Mouse (Mus musculus) midbrain, postnatal 0 days (tissue): ENCODE results near the gene Dusp1. TPM values are rescaled to one million over a fixed set of nuclear protein-coding genes. Genes with fewer than 3 reads are reported as not detected.

Source experiments
- ATAC-seq: fragments of 200-750 bp; cut with Nextera tagmentation; 2 replicates; pipeline ENCODE4 v1.8.0; 2017; ENCODE audit warnings: moderate number of reproducible peaks, mild to moderate bottlenecking, moderate TSS enrichment, moderate library complexity; ENCODE audit not compliant: low FRiP score
- DNase-seq: peaks from one replicate; pipeline ENCODE4 v3.0.0-alpha.2; 2015; ENCODE audit warnings: low spot score
- H3K27ac ChIP-seq: fragments of 300-500 bp; sonication (generic); 2 replicates; pipeline ENCODE4 v1.5.1; 2014; ENCODE audit warnings: low read depth, mild to moderate bottlenecking, low read length, mixed read lengths
- H3K27me3 ChIP-seq: fragments of 300-500 bp; sonication (generic); 2 replicates; pipeline ENCODE4 v1.6.1; 2014; ENCODE audit warnings: low read length, control low read depth, mixed read lengths; ENCODE audit not compliant: insufficient read depth
- H3K36me3 ChIP-seq: fragments of 300-500 bp; sonication (generic); 2 replicates; pipeline ENCODE4 v1.6.1; 2014; ENCODE audit warnings: low read length, control low read depth, mixed read lengths; ENCODE audit not compliant: insufficient read depth
- H3K4me1 ChIP-seq: fragments of 300-500 bp; sonication (generic); 2 replicates; pipeline ENCODE4 v1.6.1; 2014; ENCODE audit warnings: mild to moderate bottlenecking, control low read depth, antibody characterized with exemption, low read length, mixed read lengths; ENCODE audit not compliant: insufficient read depth
- H3K4me2 ChIP-seq: fragments of 300-500 bp; sonication (generic); 2 replicates; pipeline ENCODE4 v1.6.1; 2014; ENCODE audit warnings: low read depth, mild to moderate bottlenecking, low read length, mixed read lengths; ENCODE audit not compliant: poor library complexity, severe bottlenecking
- H3K4me3 ChIP-seq: fragments of 300-500 bp; sonication (generic); 2 replicates; pipeline ENCODE4 v1.5.1; 2014; ENCODE audit warnings: low read depth, mild to moderate bottlenecking, low read length, moderate library complexity
- H3K9ac ChIP-seq: fragments of 300-500 bp; sonication (generic); replicated peaks from 2 replicates; pipeline ENCODE4 v1.6.1; 2014; ENCODE audit warnings: mild to moderate bottlenecking, low read length, moderate library complexity, mixed read lengths; ENCODE audit not compliant: poor library complexity, severe bottlenecking
- H3K9me3 ChIP-seq: fragments of 300-500 bp; sonication (generic); 2 replicates; pipeline ENCODE4 v1.6.1; 2016; ENCODE audit warnings: low read length, control low read depth
- CTCF ChIP-seq: IDR thresholded peaks from 2 replicates; pipeline ENCODE4 v1.5.1; 2016; ENCODE audit warnings: antibody characterized with exemption, mild to moderate bottlenecking
- WGBS: fragments of 180-500 bp; shearing (Covaris S2); extraction: QIAGEN DNeasy Blood & Tissue Kit; methylation state at CpG from one replicate; pipeline ENCODE4 v1.1.7; 2014; 5-methylcytosine and 5-hydroxymethylcytosine counted together
- polyA plus RNA-seq: library from polyadenylated mRNA; unstranded; fragments of >200 nt; fragmentation: Nextera tagmentation; extraction: Ambion mirVana; gene quantifications from 2 replicates; pipeline ENCODE4 v1.2.1, GENCODE M21; 2015
- total RNA-seq: library from RNA; depleted of rRNA; stranded (reverse); fragments of >200 nt; gene quantifications from 2 replicates; pipeline ENCODE4 v1.2.3, GENCODE M21; 2014

Gene Dusp1
- total and polyA plus RNA-seq, 2 experiments from 2014 or later = 26.0 to 46.8 TPM

GRCm38 (mm10) chr17:26572265-26572664 lies 10.3 kb upstream of the Dusp1 start:
- H3K4me2 ChIP-seq = no peak overlapping the region
- no peak for ATAC-seq
- no peak for DNase-seq
- TF ChIP-seq CTCF = no peak
- 90% methylated on average over 11 of the region's 11 CpGs for WGBS
- H3K36me3 ChIP-seq = peaks cover 29% of the 10 kb centered on the region
- no peak overlapping the region for H3K27ac ChIP-seq
- H3K9ac ChIP-seq = no peak overlapping the region
- H3K4me3 ChIP-seq = no peak overlapping the region
- H3K27me3 ChIP-seq = no peaks in the 10 kb centered on the region
- no peaks in the 10 kb centered on the region for H3K9me3 ChIP-seq
- no peaks in the 10 kb centered on the region for H3K4me1 ChIP-seq

- no peaks in the 10 kb centered on the region for H3K9me3 ChIP-seq
- no peak overlapping the region for H3K9ac ChIP-seq
- no peak overlapping the region for H3K27ac ChIP-seq
- peaks cover 32% of the 10 kb centered on the region for H3K36me3 ChIP-seq
- TF ChIP-seq CTCF = no peak
- no peak overlapping the region for H3K4me2 ChIP-seq
- H3K27me3 ChIP-seq = no peaks in the 10 kb centered on the region
- WGBS = 88% methylated on average over 3 of the region's 3 CpGs
- H3K4me3 ChIP-seq = no peak overlapping the region
- DNase-seq (no peak), ATAC-seq (no peak)
- H3K4me1 ChIP-seq = no peaks in the 10 kb centered on the region
These were observed 9.4 kb upstream of the Dusp1 start for GRCm38 (mm10) chr17:26571377-26571776.

GRCm38 (mm10) chr17:26570651-26571118 lies 8.8 kb upstream of the Dusp1 start:
- TF ChIP-seq CTCF = no peak
- no peak overlapping the region for H3K4me3 ChIP-seq
- no peaks in the 10 kb centered on the region for H3K27me3 ChIP-seq
- no peak overlapping the region for H3K27ac ChIP-seq
- no peak overlapping the region for H3K4me2 ChIP-seq
- no peaks in the 10 kb centered on the region for H3K9me3 ChIP-seq
- 89% methylated on average over 11 of the region's 11 CpGs for WGBS
- no peak overlapping the region for H3K9ac ChIP-seq
- H3K36me3 ChIP-seq = peaks cover 30% of the 10 kb centered on the region
- no peaks in the 10 kb centered on the region for H3K4me1 ChIP-seq
- DNase-seq = no peak
- no peak for ATAC-seq

GRCm38 (mm10) chr17:26569594-26570350 lies 7.8 kb upstream of the Dusp1 start:
- ATAC-seq (no peak), DNase-seq (no peak)
- Histone ChIP-seq H3K27ac (no peak overlapping the region), H3K36me3 (peaks cover 30% of the 10 kb centered on the region), H3K4me2 (no peak overlapping the region), H3K27me3 (no peaks in the 10 kb centered on the region), H3K4me3 (no peak overlapping the region), H3K9me3 (no peaks in the 10 kb centered on the region), H3K9ac (no peak overlapping the region), H3K4me1 (no peaks in the 10 kb centered on the region)
- no peak for TF ChIP-seq CTCF
- 86% methylated on average over 4 of the region's 4 CpGs for WGBS

GRCm38 (mm10) chr17:26567818-26568173 lies 5.9 kb upstream of the Dusp1 start:
- Histone ChIP-seq H3K9me3 (no peaks in the 10 kb centered on the region), H3K36me3 (peaks cover 29% of the 10 kb centered on the region), H3K4me3 (no peak overlapping the region), H3K9ac (no peak overlapping the region), H3K27me3 (no peaks in the 10 kb centered on the region), H3K4me1 (peaks cover 3% of the 10 kb centered on the region; the same call in 1 of the 2 replicates), H3K4me2 (no peak overlapping the region), H3K27ac (no peak overlapping the region)
- TF ChIP-seq CTCF = no peak
- DNase-seq = no peak
- no peak for ATAC-seq
- over 99% methylated on average over 4 of the region's 4 CpGs for WGBS

- H3K9me3 ChIP-seq = no peaks in the 10 kb centered on the region
- no peak overlapping the region for H3K4me2 ChIP-seq
- ATAC-seq (no peak), DNase-seq (no peak)
- no peak overlapping the region for H3K4me3 ChIP-seq
- H3K9ac ChIP-seq = no peak overlapping the region
- no peak overlapping the region for H3K27ac ChIP-seq
- H3K4me1 ChIP-seq = peaks cover 8% of the 10 kb centered on the region
- WGBS = 93% methylated on average over 8 of the region's 8 CpGs
- TF ChIP-seq CTCF = no peak
- H3K36me3 ChIP-seq = peaks cover 27% of the 10 kb centered on the region
- no peaks in the 10 kb centered on the region for H3K27me3 ChIP-seq
These were observed 5.4 kb upstream of the Dusp1 start for GRCm38 (mm10) chr17:26567142-26567817.
